Comparison of ENCODE assay signal across 32 mouse cellular contexts in genomic region chr7:45677627-45678295, GRCm38 (mm10). TPM values are rescaled to one million over a fixed set of nuclear protein-coding genes. Genes with fewer than 3 reads are reported as not detected.
DNase-seq lines count a peak whose midpoint lies in the region; ATAC-seq lines count a peak whose summit lies in the region.
"Had no signal": no experiment of that assay in that cellular context is flagged by ENCODE, and none has a peak within 500 bp of the region (broad histone marks: within the 10 kb centered on the region; RNA-seq: fewer than 3 reads in every experiment).

No protein-coding gene starts in this region.

- H3K27ac ChIP-seq in heart, embryonic 10.5 days = 0 out of 2 replicates have a peak overlapping the region, but pooled peaks have one; percentile 29
- H3K27ac ChIP-seq in intestine, embryonic 16.5 days (ENCODE audit: low read length) = peak overlapping the region; percentile 35
- H3K27ac ChIP-seq in stomach, embryonic 16.5 days (ENCODE audit: low read length) = peak overlapping the region; percentile 70
- H3K27ac ChIP-seq: embryonic facial prominence, embryonic 12.5 days; embryonic facial prominence, embryonic 15.5 days; forebrain, embryonic 12.5 days; forebrain, embryonic 15.5 days; heart, embryonic 15.5 days; hindbrain, embryonic 12.5 days had no signal

- peaks cover 3% of the 10 kb centered on the region; the same call in 1 of the 2 replicates for H3K27me3 ChIP-seq in heart, embryonic 10.5 days (ENCODE audit: insufficient read depth, poor library complexity, severe bottlenecking)
- peaks cover 50% of the 10 kb centered on the region for H3K27me3 ChIP-seq in megakaryocyte, embryonic 14.5 days (replicated peaks)
- no peaks in the 10 kb centered on the region for H3K27me3 ChIP-seq in intestine, embryonic 16.5 days (replicated peaks; ENCODE audit: control insufficient read depth, insufficient read depth, low read length)
- H3K27me3 ChIP-seq in stomach, embryonic 16.5 days (ENCODE audit: control insufficient read depth, insufficient read depth, low read length) = no peaks in the 10 kb centered on the region
- H3K27me3 ChIP-seq: CH12.LX; embryonic facial prominence, embryonic 15.5 days; forebrain, embryonic 15.5 days; heart, embryonic 12.5 days; heart, embryonic 15.5 days; hindbrain, embryonic 12.5 days; Patski had no signal

- WGBS in heart, embryonic 10.5 days = 66% methylated on average over 7 of the region's 7 CpGs
- WGBS in intestine, embryonic 16.5 days = 48% methylated on average over 7 of the region's 7 CpGs
- 59% methylated on average over 7 of the region's 7 CpGs for WGBS in stomach, embryonic 16.5 days

- H3K4me3 ChIP-seq in heart, embryonic 10.5 days = no peak overlapping the region
- peak overlapping the region; percentile 66 for H3K4me3 ChIP-seq in megakaryocyte, embryonic 14.5 days (replicated peaks)
- H3K4me3 ChIP-seq in intestine, embryonic 16.5 days (ENCODE audit: low read length) = no peak overlapping the region
- H3K4me3 ChIP-seq in stomach, embryonic 16.5 days (replicated peaks; ENCODE audit: low read length) = no peak overlapping the region
- H3K4me3 ChIP-seq: embryonic facial prominence, embryonic 12.5 days; embryonic facial prominence, embryonic 15.5 days; forebrain, embryonic 12.5 days; forebrain, embryonic 15.5 days; heart, embryonic 12.5 days; heart, embryonic 15.5 days; hindbrain, embryonic 12.5 days had no signal

- H3K4me2 ChIP-seq in intestine, embryonic 16.5 days (ENCODE audit: low read depth, low read length) = 0 out of 2 replicates have a peak overlapping the region, but pooled peaks have one; percentile 21
- no peak overlapping the region for H3K4me2 ChIP-seq in stomach, embryonic 16.5 days (ENCODE audit: low read depth, low read length)
- H3K4me2 ChIP-seq: embryonic facial prominence, embryonic 12.5 days; embryonic facial prominence, embryonic 15.5 days; forebrain, embryonic 12.5 days; forebrain, embryonic 15.5 days; heart, embryonic 12.5 days; heart, embryonic 15.5 days; hindbrain, embryonic 12.5 days had no signal

- no peak overlapping the region for H3K9ac ChIP-seq in intestine, embryonic 16.5 days (ENCODE audit: low read depth, low read length)
- peak overlapping the region; percentile 33; the same call in 1 of the 2 replicates for H3K9ac ChIP-seq in stomach, embryonic 16.5 days (ENCODE audit: low read length)
- H3K9ac ChIP-seq: embryonic facial prominence, embryonic 12.5 days; embryonic facial prominence, embryonic 15.5 days; forebrain, embryonic 12.5 days; forebrain, embryonic 15.5 days; heart, embryonic 12.5 days; heart, embryonic 15.5 days; hindbrain, embryonic 12.5 days had no signal

- no peak for DNase-seq in heart, embryonic 10.5 days (ENCODE audit: low spot score)
- no peak for DNase-seq in heart, postnatal 36 days
- no peak for DNase-seq in ovary, adult 18-20 months (ENCODE audit: low spot score)
- DNase-seq: B cell, adult 2 months; cerebellum, adult 11 months; cerebellum, adult 2 months; cerebellum, adult 9-11 months; cerebellum, postnatal 25 days; gastrocnemius, postnatal 10 days; gastrocnemius, postnatal 36 days; heart, adult 11 months; heart, postnatal 10 days; heart, postnatal 4 days had no signal

- ATAC-seq in megakaryocyte, adult 5-6 weeks (ENCODE audit: poor library complexity, severe bottlenecking) = no peak
- peak; percentile 41 for ATAC-seq in intestine, embryonic 16.5 days
- peak; percentile 33; the same call in 1 of the 2 replicates for ATAC-seq in stomach, embryonic 16.5 days (ENCODE audit: insufficient read depth, low FRiP score)
- no peak for ATAC-seq in activated CD4-positive, CD25-positive, alpha-beta regulatory T cell, adult 4 months
- ATAC-seq: forebrain, embryonic 15.5 days; hindbrain, embryonic 16.5 days; Patski had no signal

- H3K36me3 ChIP-seq in heart, embryonic 10.5 days = no peaks in the 10 kb centered on the region
- no peaks in the 10 kb centered on the region for H3K36me3 ChIP-seq in megakaryocyte, embryonic 14.5 days (replicated peaks; ENCODE audit: low read length)
- no peaks in the 10 kb centered on the region for H3K36me3 ChIP-seq in intestine, embryonic 16.5 days (ENCODE audit: control insufficient read depth, insufficient read depth, low read length)
- no peaks in the 10 kb centered on the region for H3K36me3 ChIP-seq in stomach, embryonic 16.5 days (ENCODE audit: control insufficient read depth, insufficient read depth, low read length)
- H3K36me3 ChIP-seq: embryonic facial prominence, embryonic 12.5 days; embryonic facial prominence, embryonic 15.5 days; forebrain, embryonic 12.5 days; forebrain, embryonic 15.5 days; G1E; heart, embryonic 12.5 days; heart, embryonic 15.5 days; hindbrain, embryonic 12.5 days had no signal

- intact Hi-C loops in heart, postnatal 36 days (cut with DNase I) = no loop called here

- H3K9me3 ChIP-seq in heart, embryonic 10.5 days = no peaks in the 10 kb centered on the region
- H3K9me3 ChIP-seq in megakaryocyte, embryonic 14.5 days = no peaks in the 10 kb centered on the region
- no peaks in the 10 kb centered on the region for H3K9me3 ChIP-seq in intestine, embryonic 16.5 days (ENCODE audit: control insufficient read depth, low read length)
- H3K9me3 ChIP-seq in stomach, embryonic 16.5 days (replicated peaks; ENCODE audit: control insufficient read depth, low read length) = no peaks in the 10 kb centered on the region
- H3K9me3 ChIP-seq: embryonic facial prominence, embryonic 12.5 days; embryonic facial prominence, embryonic 15.5 days; forebrain, embryonic 12.5 days; forebrain, embryonic 15.5 days; G1E; heart, embryonic 12.5 days; heart, embryonic 15.5 days; hindbrain, embryonic 12.5 days had no signal

- peaks cover 28% of the 10 kb centered on the region for H3K4me1 ChIP-seq in heart, embryonic 10.5 days
- H3K4me1 ChIP-seq in megakaryocyte, embryonic 14.5 days = peaks cover 61% of the 10 kb centered on the region
- peaks cover 13% of the 10 kb centered on the region for H3K4me1 ChIP-seq in intestine, embryonic 16.5 days (ENCODE audit: control insufficient read depth, insufficient read depth, low read length)
- H3K4me1 ChIP-seq in stomach, embryonic 16.5 days (ENCODE audit: control insufficient read depth, insufficient read depth, low read length) = peaks cover 7% of the 10 kb centered on the region
- H3K4me1 ChIP-seq: embryonic facial prominence, embryonic 12.5 days had no signal

RNA-seq across cellular contexts. Expression of gene Ntn5, which starts 6.1 kb away (rescaled TPM):
- polyA plus RNA-seq in heart, embryonic 10.5 days (2016; fragmentation: Nextera tagmentation; extraction: Ambion mirVana) = 0.13 and 0.14 TPM in 2 replicates
- under 1 TPM in 1 of 2 experiments, not detected in 1; 0.22 TPM for total RNA-seq in heart, postnatal 36 days (2021)
- not detected in 2 replicates for polyA plus RNA-seq in megakaryocyte, embryonic 14.5 days (2012; ENCODE audit: insufficient read depth, low replicate concordance)
- total RNA-seq in megakaryocyte, adult 5-6 weeks (2015) = not detected in 2 replicates
- not detected in 2 replicates for total RNA-seq in megakaryocyte, adult 5-6 weeks (2017)
- 0.34 and 0.53 TPM in 2 replicates for polyA plus RNA-seq in intestine, embryonic 16.5 days (2015; fragmentation: Nextera tagmentation; extraction: Ambion mirVana)
- 0.55 and 1.2 TPM in 2 replicates for polyA plus RNA-seq in stomach, embryonic 16.5 days (2015; fragmentation: Nextera tagmentation; extraction: Ambion mirVana)
- polyA plus RNA-seq in activated CD4-positive, CD25-positive, alpha-beta regulatory T cell, adult 4 months (2017; shearing (Covaris generic)) = not detected
- total RNA-seq: adrenal gland, postnatal 14 days; common myeloid progenitor, adult 5-6 weeks; G1E; heart, postnatal 4 days had no signal
- polyA plus RNA-seq: heart, embryonic 12.5 days; heart, embryonic 15.5 days had no signal

RNA-seq across cellular contexts. Expression of gene Fut2, which starts 11.6 kb away (rescaled TPM):
- 1.1 and 1.3 TPM in 2 replicates for polyA plus RNA-seq in heart, embryonic 10.5 days (2016; fragmentation: Nextera tagmentation; extraction: Ambion mirVana)
- total RNA-seq in heart, postnatal 36 days (2021) = 1 to 10 TPM in 1 of 2 experiments, under 1 TPM in 1; 0.28 to 2.0 TPM
- not detected in 2 replicates for polyA plus RNA-seq in megakaryocyte, embryonic 14.5 days (2012; ENCODE audit: insufficient read depth, low replicate concordance)
- total RNA-seq in megakaryocyte, adult 5-6 weeks (2015) = not detected in 2 replicates
- total RNA-seq in megakaryocyte, adult 5-6 weeks (2017) = not detected in 2 replicates
- 18.4 and 21.7 TPM in 2 replicates for polyA plus RNA-seq in intestine, embryonic 16.5 days (2015; fragmentation: Nextera tagmentation; extraction: Ambion mirVana)
- polyA plus RNA-seq in stomach, embryonic 16.5 days (2015; fragmentation: Nextera tagmentation; extraction: Ambion mirVana) = 13.8 and 18.8 TPM in 2 replicates
- not detected for polyA plus RNA-seq in activated CD4-positive, CD25-positive, alpha-beta regulatory T cell, adult 4 months (2017; shearing (Covaris generic))
- total RNA-seq: adrenal gland, postnatal 14 days; CH12.LX; common myeloid progenitor, adult 5-6 weeks; heart, postnatal 4 days had no signal
- polyA plus RNA-seq: adrenal gland, adult 2 months; G1E had no signal

RNA-seq across cellular contexts. Expression of gene Sec1, which starts 16.4 kb away (rescaled TPM):
- polyA plus RNA-seq in heart, embryonic 10.5 days (2016; fragmentation: Nextera tagmentation; extraction: Ambion mirVana) = 0.51 and 0.75 TPM in 2 replicates
- under 1 TPM in 1 of 2 experiments, not detected in 1; 0.22 TPM for total RNA-seq in heart, postnatal 36 days (2021)
- polyA plus RNA-seq in megakaryocyte, embryonic 14.5 days (2012; ENCODE audit: insufficient read depth, low replicate concordance) = not detected in 2 replicates
- not detected in 2 replicates for total RNA-seq in megakaryocyte, adult 5-6 weeks (2015)
- not detected in 2 replicates for total RNA-seq in megakaryocyte, adult 5-6 weeks (2017)
- polyA plus RNA-seq in intestine, embryonic 16.5 days (2015; fragmentation: Nextera tagmentation; extraction: Ambion mirVana) = 1.9 and 2.7 TPM in 2 replicates
- polyA plus RNA-seq in stomach, embryonic 16.5 days (2015; fragmentation: Nextera tagmentation; extraction: Ambion mirVana) = 2.9 and 3.4 TPM in 2 replicates
- not detected for polyA plus RNA-seq in activated CD4-positive, CD25-positive, alpha-beta regulatory T cell, adult 4 months (2017; shearing (Covaris generic))
- total RNA-seq: common myeloid progenitor, adult 5-6 weeks; G1E had no signal

RNA-seq across cellular contexts. Expression of gene Car11, which starts 21.9 kb away (rescaled TPM):
- 3.1 and 5.1 TPM in 2 replicates for polyA plus RNA-seq in heart, embryonic 10.5 days (2016; fragmentation: Nextera tagmentation; extraction: Ambion mirVana)
- 1 to 10 TPM; 6.2 to 6.7 TPM for total RNA-seq in heart, postnatal 36 days (2021)
- 1.1 and 3.5 TPM in 2 replicates for polyA plus RNA-seq in megakaryocyte, embryonic 14.5 days (2012; ENCODE audit: insufficient read depth, low replicate concordance)
- total RNA-seq in megakaryocyte, adult 5-6 weeks (2015) = not detected in 2 replicates
- total RNA-seq in megakaryocyte, adult 5-6 weeks (2017) = not detected in 2 replicates
- polyA plus RNA-seq in intestine, embryonic 16.5 days (2015; fragmentation: Nextera tagmentation; extraction: Ambion mirVana) = 4.1 and 5.3 TPM in 2 replicates
- polyA plus RNA-seq in stomach, embryonic 16.5 days (2015; fragmentation: Nextera tagmentation; extraction: Ambion mirVana) = 8.4 and 9.8 TPM in 2 replicates
- polyA plus RNA-seq in activated CD4-positive, CD25-positive, alpha-beta regulatory T cell, adult 4 months (2017; shearing (Covaris generic)) = under 1 TPM in 1 of 2 experiments, not detected in 1; 0.51 TPM
- total RNA-seq: CH12.LX; common myeloid progenitor, adult 5-6 weeks had no signal

RNA-seq across cellular contexts. Expression of gene Dbp, which starts 27.1 kb away (rescaled TPM):
- 2.7 and 3.2 TPM in 2 replicates for polyA plus RNA-seq in heart, embryonic 10.5 days (2016; fragmentation: Nextera tagmentation; extraction: Ambion mirVana)
- 100 to 1,000 TPM in 1 of 2 experiments, 10 to 100 TPM in 1; 44.4 to 158 TPM for total RNA-seq in heart, postnatal 36 days (2021)
- 23.4 and 41.9 TPM in 2 replicates for polyA plus RNA-seq in megakaryocyte, embryonic 14.5 days (2012; ENCODE audit: insufficient read depth, low replicate concordance)
- total RNA-seq in megakaryocyte, adult 5-6 weeks (2015) = 3.3 and 4.1 TPM in 2 replicates
- 3.9 and 5.9 TPM in 2 replicates for total RNA-seq in megakaryocyte, adult 5-6 weeks (2017)
- polyA plus RNA-seq in intestine, embryonic 16.5 days (2015; fragmentation: Nextera tagmentation; extraction: Ambion mirVana) = 2.3 and 3.2 TPM in 2 replicates
- polyA plus RNA-seq in stomach, embryonic 16.5 days (2015; fragmentation: Nextera tagmentation; extraction: Ambion mirVana) = 2.7 and 2.9 TPM in 2 replicates
- polyA plus RNA-seq in activated CD4-positive, CD25-positive, alpha-beta regulatory T cell, adult 4 months (2017; shearing (Covaris generic)) = 1 to 10 TPM; 5.2 to 8.5 TPM

Comparison
In these comparisons a context has a peak if more than half of its experiments do, and no peak if none do; other contexts are left out.
1. ATAC-seq: peak in intestine, embryonic 16.5 days (single experiment) and stomach, embryonic 16.5 days (single experiment); none in megakaryocyte, adult 5-6 weeks (single experiment) and activated CD4-positive, CD25-positive, alpha-beta regulatory T cell, adult 4 months (single experiment).
2. Peak in every context shown above with its lines, with median percentiles within 50 percentile points of each other: H3K27ac ChIP-seq.